Mouse (Mus musculus) brown adipose tissue, adult 24 weeks (tissue): ENCODE measurements around the gene Cd7. TPM values are rescaled to one million over a fixed set of nuclear protein-coding genes. Genes with fewer than 3 reads are reported as not detected.
"Not testable (repeated sequence)": the region's sequence is repeated elsewhere in the genome, so short reads cannot be mapped to it uniquely, and the experiment has no call there.

Experiments used
- H3K27ac ChIP-seq: fragments of 200-500 bp; replicated peaks from 2 replicates; pipeline ENCODE4 v1.5.1; 2012; ENCODE audit warnings: low read depth, mild to moderate bottlenecking, low read length
- H3K4me1 ChIP-seq: fragments of 200-500 bp; 2 replicates; pipeline ENCODE4 v1.6.1; 2012; ENCODE audit warnings: low read length, mixed read lengths; ENCODE audit not compliant: control insufficient read depth, insufficient read depth, insufficient read length
- H3K4me3 ChIP-seq: fragments of 200-500 bp; 2 replicates; pipeline ENCODE4 v1.5.1; 2012; ENCODE audit warnings: low read depth, mild to moderate bottlenecking, low read length, moderate library complexity; ENCODE audit not compliant: insufficient read depth
- polyA plus RNA-seq: library from polyadenylated mRNA; stranded (reverse); fragments of >200 nt; gene quantifications from 2 replicates; pipeline ENCODE4 v1.2.4, GENCODE M21; 2012; ENCODE audit not compliant: missing spikeins, insufficient read depth, insufficient read length

The Cd7 gene
- 2.3 TPM in 1 of 2 replicates, not detected in the other for polyA plus RNA-seq

GRCm38 (mm10) chr11:121039302-121039701 lies at the start of gene Cd7:
Gene Cd7 (minus strand): TSS chr11:121039418.
- Histone ChIP-seq H3K4me3 (no peak within 1 kb of the TSS), H3K4me1 (no peaks in the 10 kb centered on the region), H3K27ac (no peak within 1 kb of the TSS)

GRCm38 (mm10) chr11:121088997-121089396 lies 49.8 kb upstream of the Cd7 start:
- no peaks in the 10 kb centered on the region; the same call in 1 of the 2 replicates for H3K4me1 ChIP-seq
- H3K27ac ChIP-seq: no peak overlapping the region
- no peak overlapping the region for H3K4me3 ChIP-seq

- Histone ChIP-seq H3K4me3 (no peak overlapping the region), H3K4me1 (no peaks in the 10 kb centered on the region; the same call in 1 of the 2 replicates), H3K27ac (no peak overlapping the region)
Measured at GRCm38 (mm10) chr11:121086296-121086695, 47.1 kb upstream of the Cd7 start.

- Histone ChIP-seq H3K4me3 (no peak overlapping the region), H3K27ac (no peak overlapping the region), H3K4me1 (no peaks in the 10 kb centered on the region; the same call in 1 of the 2 replicates)
Measured at GRCm38 (mm10) chr11:121085181-121085580, 46.0 kb upstream of the Cd7 start.

- Histone ChIP-seq H3K4me3 (no peak overlapping the region), H3K27ac (peak overlapping the region; percentile 28; the same call in 1 of the 2 replicates), H3K4me1 (no peaks in the 10 kb centered on the region; the same call in 1 of the 2 replicates)
Measured at GRCm38 (mm10) chr11:121082857-121083500, 43.8 kb upstream of the Cd7 start.

- H3K4me3 ChIP-seq: no peak overlapping the region
- peak overlapping the region; percentile 28; the same call in 1 of the 2 replicates for H3K27ac ChIP-seq
- H3K4me1 ChIP-seq: no peaks in the 10 kb centered on the region; the same call in 1 of the 2 replicates
Measured at GRCm38 (mm10) chr11:121082250-121082649, 43.0 kb upstream of the Cd7 start.

- no peak within 1 kb of the TSS for H3K4me3 ChIP-seq
- no peak within 1 kb of the TSS for H3K27ac ChIP-seq
- no peaks in the 10 kb centered on the region; the same call in 1 of the 2 replicates for H3K4me1 ChIP-seq
Measured at GRCm38 (mm10) chr11:121081120-121081519, 41.9 kb upstream of the Cd7 start, which contains the start of gene Sectm1a. Gene Sectm1a (minus strand): TSS chr11:121081220.

- Histone ChIP-seq H3K4me1 (no peaks in the 10 kb centered on the region; the same call in 1 of the 2 replicates), H3K4me3 (no peak overlapping the region), H3K27ac (no peak overlapping the region)
Measured at GRCm38 (mm10) chr11:121080330-121080729, 41.1 kb upstream of the Cd7 start.

- H3K4me1 ChIP-seq: no peaks in the 10 kb centered on the region
- no peak overlapping the region for H3K4me3 ChIP-seq
- H3K27ac ChIP-seq: no peak overlapping the region
Measured at GRCm38 (mm10) chr11:121075655-121076054, 36.4 kb upstream of the Cd7 start.

- not testable (repeated sequence) for H3K4me3 ChIP-seq, H3K27ac ChIP-seq, H3K4me1 ChIP-seq
Measured at GRCm38 (mm10) chr11:121069662-121070061, 30.4 kb upstream of the Cd7 start.

- Histone ChIP-seq H3K4me1 (no peaks in the 10 kb centered on the region), H3K27ac (no peak overlapping the region), H3K4me3 (no peak overlapping the region)
Measured at GRCm38 (mm10) chr11:121067895-121068294, 28.7 kb upstream of the Cd7 start.

- Histone ChIP-seq H3K27ac (no peak overlapping the region), H3K4me3 (no peak overlapping the region)
Measured at GRCm38 (mm10) chr11:121064197-121064596, 25.0 kb upstream of the Cd7 start.

GRCm38 (mm10) chr11:121063379-121063778 lies 24.2 kb upstream of the Cd7 start, which contains the start of gene Sectm1b:
Gene Sectm1b (minus strand): TSS chr11:121063569.
- no peak within 1 kb of the TSS for H3K27ac ChIP-seq
- H3K4me3 ChIP-seq: no peak within 1 kb of the TSS
- H3K4me1 ChIP-seq: peaks cover 4% of the 10 kb centered on the region; the same call in 1 of the 2 replicates

More at GRCm38 (mm10) chr11:121064197-121064596, 25.0 kb upstream of the Cd7 start:
- H3K4me1 ChIP-seq: no peaks in the 10 kb centered on the region

- Histone ChIP-seq H3K27ac (no peak overlapping the region), H3K4me3 (no peak overlapping the region), H3K4me1 (peaks cover 5% of the 10 kb centered on the region)
Measured at GRCm38 (mm10) chr11:121061615-121062014, 22.4 kb upstream of the Cd7 start.

GRCm38 (mm10) chr11:121060401-121061067 lies 21.3 kb upstream of the Cd7 start:
- not testable (repeated sequence) for H3K27ac ChIP-seq, H3K4me1 ChIP-seq, H3K4me3 ChIP-seq
